Comparison of ENCODE assay signal across 15 mouse cellular contexts in genomic region chr9:58517866-58518750, GRCm38 (mm10). TPM values are rescaled to one million over a fixed set of nuclear protein-coding genes. Genes with fewer than 3 reads are reported as not detected.
A peak's percentile ranks its signal among the peaks of the same experiment; 100 is the strongest.
DNase-seq lines count a peak whose midpoint lies in the region; ATAC-seq and TF ChIP-seq lines count a peak whose summit lies in the region.
"Had no signal": no experiment of that assay in that cellular context is flagged by ENCODE, and none has a peak within 500 bp of the region (broad histone marks: within the 10 kb centered on the region; RNA-seq: fewer than 3 reads in every experiment).

No protein-coding gene starts in this region.

- H3K9me3 ChIP-seq in embryonic facial prominence, embryonic 12.5 days: no peaks in the 10 kb centered on the region
- H3K9me3 ChIP-seq in limb, embryonic 14.5 days (ENCODE audit: control insufficient read depth, low read length): no peaks in the 10 kb centered on the region
- H3K9me3 ChIP-seq in forebrain, embryonic 10.5 days: no peaks in the 10 kb centered on the region
- H3K9me3 ChIP-seq: forebrain, embryonic 15.5 days; G1E; liver, embryonic 15.5 days; midbrain, embryonic 13.5 days; neural tube, embryonic 15.5 days had no signal

- no peaks in the 10 kb centered on the region for H3K36me3 ChIP-seq in embryonic facial prominence, embryonic 12.5 days
- peaks cover 4% of the 10 kb centered on the region; the same call in 1 of the 2 replicates for H3K36me3 ChIP-seq in limb, embryonic 14.5 days (ENCODE audit: control insufficient read depth, insufficient read depth, low read length)
- H3K36me3 ChIP-seq in forebrain, embryonic 10.5 days (replicated peaks): no peaks in the 10 kb centered on the region
- H3K36me3 ChIP-seq: forebrain, embryonic 15.5 days; G1E; liver, embryonic 15.5 days; midbrain, embryonic 13.5 days; neural tube, embryonic 15.5 days had no signal

- no peaks in the 10 kb centered on the region; the same call in 1 of the 2 replicates for H3K27me3 ChIP-seq in embryonic facial prominence, embryonic 12.5 days
- no peaks in the 10 kb centered on the region for H3K27me3 ChIP-seq in limb, embryonic 14.5 days (ENCODE audit: control insufficient read depth, insufficient read depth, low read length)
- no peaks in the 10 kb centered on the region for H3K27me3 ChIP-seq in forebrain, embryonic 10.5 days (ENCODE audit: poor library complexity, severe bottlenecking)
- H3K27me3 ChIP-seq: forebrain, embryonic 15.5 days; liver, embryonic 15.5 days; midbrain, embryonic 13.5 days; neural tube, embryonic 15.5 days had no signal

- DNase-seq in spleen, postnatal 36 days (ENCODE audit: low spot score in 2 of 2): peak; percentile 25 to 36
- DNase-seq in spleen, adult 18-20 months: no peak
- peak; percentile 74 for DNase-seq in limb, embryonic 14.5 days (ENCODE audit: low spot score)
- no peak for DNase-seq in neural tube, embryonic 10.5 days (ENCODE audit: extremely low spot score, low spot score)
- DNase-seq in forebrain, embryonic 10.5 days (ENCODE audit: extremely low spot score, low spot score): no peak
- no peak for DNase-seq in right cerebral cortex, postnatal 36 days (ENCODE audit: low spot score in 2 of 2)
- DNase-seq: kidney, postnatal 25 days; layer of hippocampus, postnatal 36 days had no signal

- no peak for ATAC-seq in embryonic facial prominence, embryonic 12.5 days (ENCODE audit: insufficient number of reproducible peaks, insufficient read depth, low FRiP score, low TSS enrichment)
- peak; percentile 66 for ATAC-seq in limb, embryonic 14.5 days (ENCODE audit: low FRiP score, low read depth)
- ATAC-seq: forebrain, embryonic 15.5 days; inflammation-experienced regulatory T-cells, adult 6 months; midbrain, embryonic 13.5 days had no signal

- H3K4me3 ChIP-seq in embryonic facial prominence, embryonic 12.5 days: no peak overlapping the region
- no peak overlapping the region for H3K4me3 ChIP-seq in limb, embryonic 14.5 days (replicated peaks; ENCODE audit: low read length)
- H3K4me3 ChIP-seq in forebrain, embryonic 10.5 days: no peak overlapping the region
- H3K4me3 ChIP-seq: forebrain, embryonic 15.5 days; liver, embryonic 15.5 days; midbrain, embryonic 13.5 days; neural tube, embryonic 15.5 days had no signal

- H3K9ac ChIP-seq in embryonic facial prominence, embryonic 12.5 days: no peak overlapping the region
- H3K9ac ChIP-seq in limb, embryonic 14.5 days (ENCODE audit: low read depth, low read length, severe bottlenecking): no peak overlapping the region
- H3K9ac ChIP-seq: forebrain, embryonic 15.5 days; liver, embryonic 15.5 days; midbrain, embryonic 13.5 days; neural tube, embryonic 15.5 days had no signal

- 26% methylated on average over 9 of the region's 9 CpGs for WGBS in embryonic facial prominence, embryonic 12.5 days
- 12% methylated on average over 9 of the region's 9 CpGs for WGBS in limb, embryonic 14.5 days
- 66% methylated on average over 9 of the region's 9 CpGs for WGBS in forebrain, embryonic 10.5 days

- peak overlapping the region; percentile 69 for H3K27ac ChIP-seq in embryonic facial prominence, embryonic 12.5 days
- H3K27ac ChIP-seq in limb, embryonic 14.5 days (replicated peaks; ENCODE audit: low read depth, low read length): peak overlapping the region; percentile 62
- no peak overlapping the region for H3K27ac ChIP-seq in forebrain, embryonic 10.5 days
- H3K27ac ChIP-seq: forebrain, embryonic 15.5 days; liver, embryonic 15.5 days; midbrain, embryonic 13.5 days; neural tube, embryonic 15.5 days had no signal

- peaks cover 15% of the 10 kb centered on the region; the same call in 1 of the 2 replicates for H3K4me1 ChIP-seq in embryonic facial prominence, embryonic 12.5 days
- H3K4me1 ChIP-seq in limb, embryonic 14.5 days (ENCODE audit: control insufficient read depth, insufficient read depth, low read length): peaks cover 33% of the 10 kb centered on the region
- peaks cover 16% of the 10 kb centered on the region for H3K4me1 ChIP-seq in forebrain, embryonic 10.5 days
- H3K4me1 ChIP-seq: liver, embryonic 15.5 days had no signal

- no peak overlapping the region for H3K4me2 ChIP-seq in embryonic facial prominence, embryonic 12.5 days (replicated peaks)
- no peak overlapping the region for H3K4me2 ChIP-seq in limb, embryonic 14.5 days (replicated peaks; ENCODE audit: low read depth, low read length, severe bottlenecking)
- H3K4me2 ChIP-seq: forebrain, embryonic 15.5 days; liver, embryonic 15.5 days; midbrain, embryonic 13.5 days; neural tube, embryonic 15.5 days had no signal

- TF ChIP-seq POLR2A in limb, embryonic 14.5 days (IDR thresholded peaks at IDR 0.05; ENCODE audit: borderline replicate concordance, extremely low read depth, insufficient read depth, insufficient read length): no peak

RNA-seq across cellular contexts. Expression of gene Insyn1, which starts 29.7 kb away (rescaled TPM):
- polyA plus RNA-seq in embryonic facial prominence, embryonic 12.5 days (2016; fragmentation: Nextera tagmentation; extraction: Ambion mirVana): 5.9 and 6.1 TPM in 2 replicates
- 23.9 and 28.1 TPM in 2 replicates for polyA plus RNA-seq in limb, embryonic 14.5 days (2012; rRNA removed)
- 6.5 and 8.2 TPM in 2 replicates for polyA plus RNA-seq in limb, embryonic 14.5 days (2014; fragmentation: Nextera tagmentation; extraction: Ambion mirVana)
- 0.66 TPM in 2 replicates for polyA plus RNA-seq in forebrain, embryonic 10.5 days (2016; fragmentation: Nextera tagmentation; extraction: Ambion mirVana)
- polyA plus RNA-seq: G1E; inflammation-experienced regulatory T-cells, adult 6 months; liver, embryonic 15.5 days had no signal

RNA-seq across cellular contexts. Expression of gene Cd276, which starts 37.1 kb away (rescaled TPM):
- polyA plus RNA-seq in embryonic facial prominence, embryonic 12.5 days (2016; fragmentation: Nextera tagmentation; extraction: Ambion mirVana): 56.3 and 57.3 TPM in 2 replicates
- 64.8 and 89.2 TPM in 2 replicates for polyA plus RNA-seq in limb, embryonic 14.5 days (2012; rRNA removed)
- 64.9 and 74.9 TPM in 2 replicates for polyA plus RNA-seq in limb, embryonic 14.5 days (2014; fragmentation: Nextera tagmentation; extraction: Ambion mirVana)
- polyA plus RNA-seq in forebrain, embryonic 10.5 days (2016; fragmentation: Nextera tagmentation; extraction: Ambion mirVana): 31.7 and 32.8 TPM in 2 replicates
- polyA plus RNA-seq: inflammation-experienced regulatory T-cells, adult 6 months had no signal

Comparison
In these comparisons a context has a peak if more than half of its experiments do, and no peak if none do; other contexts are left out.
1. DNase-seq: peak in spleen, postnatal 36 days (2 of 2) and limb, embryonic 14.5 days (single experiment); none in spleen, adult 18-20 months (0 of 2), neural tube, embryonic 10.5 days (single experiment), forebrain, embryonic 10.5 days (single experiment) and right cerebral cortex, postnatal 36 days (0 of 2).